Mouse (Mus musculus) olfactory bulb, adult 2 months (tissue): Measurements from ENCODE around the gene Chn1. TPM values are rescaled to one million over a fixed set of nuclear protein-coding genes. Genes with fewer than 3 reads are reported as not detected.

Experiments used
- H3K27ac ChIP-seq: fragments of 200-500 bp; 2 replicates; pipeline ENCODE4 v1.5.1; 2012; ENCODE audit warnings: low read depth, low read length; ENCODE audit not compliant: insufficient read depth
- H3K4me1 ChIP-seq: fragments of 200-500 bp; 2 replicates; pipeline ENCODE4 v1.6.1; 2012; ENCODE audit warnings: low read length; ENCODE audit not compliant: control insufficient read depth, insufficient read depth
- H3K4me3 ChIP-seq: fragments of 200-500 bp; 2 replicates; pipeline ENCODE4 v1.5.1; 2012; ENCODE audit warnings: mild to moderate bottlenecking, low read depth, low read length, moderate library complexity; ENCODE audit not compliant: insufficient read depth
- CTCF ChIP-seq: fragments of 200-500 bp; IDR thresholded peaks from 2 replicates; pipeline ENCODE4 v1.5.1; 2012; ENCODE audit warnings: low read depth, mild to moderate bottlenecking, low read length, moderate library complexity; ENCODE audit not compliant: insufficient read depth
- POLR2A ChIP-seq: fragments of 200-500 bp; IDR thresholded peaks from 2 replicates; pipeline ENCODE4 v1.6.1; 2012; ENCODE audit warnings: mild to moderate bottlenecking, low read depth, low read length, moderate library complexity; ENCODE audit not compliant: insufficient read depth
- WGBS: fragments of 180-500 bp; shearing (Covaris S2); methylation state at CpG from one replicate; pipeline ENCODE4 v1.1.7; 2018; 5-methylcytosine and 5-hydroxymethylcytosine counted together
- polyA plus RNA-seq: library from polyadenylated mRNA; stranded (reverse); fragments of >200 nt; gene quantifications from 2 replicates; pipeline ENCODE4 v1.2.4, GENCODE M21; 2012; ENCODE audit warnings: low replicate concordance; ENCODE audit not compliant: missing spikeins, insufficient read depth, insufficient read length

Chn1 gene
- polyA plus RNA-seq, 1 experiment: not detected

DNA sequence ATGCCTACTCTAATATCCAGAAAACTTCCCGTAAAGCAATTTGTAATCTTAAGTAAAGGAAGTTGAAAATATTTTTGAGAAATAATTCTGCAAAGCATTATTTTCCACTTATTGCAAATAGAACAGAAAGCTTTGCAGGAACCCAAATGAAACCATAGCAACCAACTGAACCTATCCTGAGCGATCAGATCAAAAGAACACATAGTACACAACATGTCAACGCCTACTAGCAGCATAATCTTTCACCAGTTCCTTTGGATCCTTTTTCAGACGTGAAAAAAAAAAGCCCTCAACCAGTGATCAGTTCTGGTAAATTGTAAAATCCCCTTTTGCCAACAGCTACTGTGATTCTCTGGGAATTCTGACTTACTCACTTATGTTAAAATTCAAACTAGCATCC lies 82.1 kb downstream of the Chn1 start:
- Histone ChIP-seq H3K4me1 (peaks cover 2% of the 10 kb centered on the region; the same call in 1 of the 2 replicates), H3K4me3 (no peak overlapping the region), H3K27ac (no peak overlapping the region)
- TF ChIP-seq POLR2A: no peak
- no peak for TF ChIP-seq CTCF
- WGBS: 53% methylated on average over 4 of the region's 4 CpGs

- Histone ChIP-seq H3K27ac (no peak overlapping the region), H3K4me1 (no peaks in the 10 kb centered on the region; the same call in 1 of the 2 replicates), H3K4me3 (no peak overlapping the region)
- no peak for TF ChIP-seq POLR2A
- TF ChIP-seq CTCF: no peak
- WGBS: 66% methylated on average over 6 of the region's 6 CpGs
Measured at GRCm38 (mm10) chr2:73690783-73691604, 84.2 kb downstream of the Chn1 start.

DNA sequence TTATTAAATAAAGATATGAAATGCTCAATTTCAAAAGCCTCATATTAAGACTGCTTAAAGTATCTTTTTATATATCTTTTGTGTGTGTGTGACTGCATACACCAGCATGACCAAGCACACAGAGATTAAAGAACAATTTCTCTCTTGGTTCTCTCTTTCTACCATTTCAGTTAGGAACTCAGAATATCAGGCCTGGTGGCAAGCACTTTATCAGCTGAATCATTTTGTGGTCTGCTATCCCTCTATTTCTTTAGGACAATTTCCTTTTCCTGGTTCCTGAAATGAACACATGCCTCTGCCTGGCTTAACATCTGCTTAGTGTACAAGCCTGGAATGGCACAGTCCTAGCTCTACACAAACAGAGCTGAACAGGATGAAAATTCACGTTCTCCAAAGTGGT lies 92.6 kb downstream of the Chn1 start:
- H3K27ac ChIP-seq: no peak overlapping the region
- H3K4me1 ChIP-seq: peaks cover 3% of the 10 kb centered on the region; the same call in 1 of the 2 replicates
- WGBS: 67% methylated on average over 1 of the region's 1 CpGs
- no peak for TF ChIP-seq POLR2A
- no peak for TF ChIP-seq CTCF
- no peak overlapping the region for H3K4me3 ChIP-seq

- TF ChIP-seq CTCF (no peak), POLR2A (no peak)
- H3K27ac ChIP-seq: no peak overlapping the region
- H3K4me3 ChIP-seq: no peak overlapping the region
- peaks cover 3% of the 10 kb centered on the region; the same call in 1 of the 2 replicates for H3K4me1 ChIP-seq
- WGBS: 57% methylated on average over 1 of the region's 1 CpGs
Measured at GRCm38 (mm10) chr2:73680425-73681027, 94.6 kb downstream of the Chn1 start.

- TF ChIP-seq CTCF: no peak
- no peak for TF ChIP-seq POLR2A
- Histone ChIP-seq H3K4me3 (no peak overlapping the region), H3K4me1 (no peaks in the 10 kb centered on the region), H3K27ac (no peak overlapping the region)
- WGBS: 65% methylated on average over 4 of the region's 4 CpGs
Measured at GRCm38 (mm10) chr2:73668608-73669007, 106.5 kb downstream of the Chn1 start.

GRCm38 (mm10) chr2:73660566-73661134 lies 114.5 kb downstream of the Chn1 start:
- no peak overlapping the region; the same call in 1 of the 2 replicates for H3K4me3 ChIP-seq
- no peak overlapping the region for H3K27ac ChIP-seq
- TF ChIP-seq POLR2A (no peak), CTCF (no peak)
- peaks cover 7% of the 10 kb centered on the region for H3K4me1 ChIP-seq
- WGBS: 79% methylated on average over 11 of the region's 11 CpGs

- TF ChIP-seq CTCF: no peak
- peak; percentile 32; the same call in 1 of the 2 replicates for TF ChIP-seq POLR2A
- peak overlapping the region; percentile 55 for H3K4me3 ChIP-seq
- 11% methylated on average over 18 of the region's 18 CpGs for WGBS
- H3K4me1 ChIP-seq: peaks cover 8% of the 10 kb centered on the region
- peak overlapping the region; percentile 81 for H3K27ac ChIP-seq
Measured at GRCm38 (mm10) chr2:73659726-73660565, 115.2 kb downstream of the Chn1 start.

- TF ChIP-seq CTCF (no peak), POLR2A (no peak)
- peak overlapping the region; percentile 53 for H3K27ac ChIP-seq
- H3K4me3 ChIP-seq: peak overlapping the region; percentile 33
- 34% methylated on average over 8 of the region's 8 CpGs for WGBS
- H3K4me1 ChIP-seq: peaks cover 13% of the 10 kb centered on the region
Measured at GRCm38 (mm10) chr2:73659041-73659440, 116.1 kb downstream of the Chn1 start.

GRCm38 (mm10) chr2:73657961-73658360 lies 117.2 kb downstream of the Chn1 start:
- TF ChIP-seq CTCF (no peak), POLR2A (no peak)
- Histone ChIP-seq H3K27ac (peak overlapping the region; percentile 88), H3K4me3 (0 out of 2 replicates have a peak overlapping the region, but pooled peaks have one; percentile 4), H3K4me1 (peaks cover 13% of the 10 kb centered on the region)
- 62% methylated on average over 3 of the region's 3 CpGs for WGBS
